Mouse (Mus musculus) thymus, adult 2 months (tissue): ENCODE data around the gene Rgl3. TPM values are rescaled to one million over a fixed set of nuclear protein-coding genes. Genes with fewer than 3 reads are reported as not detected.
A peak's percentile ranks its signal among the peaks of the same experiment; 100 is the strongest.

Experiments
- DNase-seq: peaks from one replicate; pipeline ENCODE4 v3.0.0; 2021
- H3K27ac ChIP-seq: fragments of 200-500 bp; 2 replicates; pipeline ENCODE4 v1.5.1; 2012; ENCODE audit warnings: low read length, control low read depth; ENCODE audit not compliant: control insufficient read depth, insufficient read depth
- H3K27me3 ChIP-seq: fragments of 200-500 bp; 2 replicates; pipeline ENCODE4 v1.6.1; 2012; ENCODE audit warnings: mild to moderate bottlenecking, low read length, moderate library complexity, mixed read lengths; ENCODE audit not compliant: control insufficient read depth, insufficient read depth
- H3K36me3 ChIP-seq: fragments of 200-500 bp; 2 replicates; pipeline ENCODE4 v1.6.1; 2012; ENCODE audit warnings: mild to moderate bottlenecking, low read length, moderate library complexity; ENCODE audit not compliant: control insufficient read depth, insufficient read depth
- H3K4me1 ChIP-seq: fragments of 200-500 bp; replicated peaks from 2 replicates; pipeline ENCODE4 v1.6.1; 2012; ENCODE audit warnings: low read length; ENCODE audit not compliant: control insufficient read depth, insufficient read depth
- H3K4me3 ChIP-seq: fragments of 200-500 bp; 2 replicates; pipeline ENCODE4 v1.5.1; 2012; ENCODE audit warnings: mild to moderate bottlenecking, low read length, control low read depth, moderate library complexity; ENCODE audit not compliant: control insufficient read depth, insufficient read depth
- CTCF ChIP-seq: fragments of 200-500 bp; IDR thresholded peaks from 2 replicates; pipeline ENCODE4 v1.5.1; 2012; ENCODE audit warnings: mild to moderate bottlenecking, control low read depth, low read length, moderate library complexity, borderline replicate concordance; ENCODE audit not compliant: control insufficient read depth, poor library complexity, insufficient read depth; ENCODE audit errors: extremely low read depth
- POLR2A ChIP-seq: fragments of 200-500 bp; IDR thresholded peaks from 2 replicates; pipeline ENCODE4 v1.6.1; 2012; ENCODE audit warnings: mild to moderate bottlenecking, low read length, control low read depth, moderate library complexity; ENCODE audit not compliant: control insufficient read depth, poor library complexity, insufficient read depth; ENCODE audit errors: extremely low read depth
- WGBS: fragments of 180-500 bp; shearing (Covaris S2); methylation state at CpG from one replicate; pipeline ENCODE4 v1.1.7; 2018; 5-methylcytosine and 5-hydroxymethylcytosine counted together
- polyA plus RNA-seq: library from polyadenylated mRNA; depleted of rRNA; stranded (reverse); fragments of >200 nt; gene quantifications from 2 replicates; pipeline ENCODE4 v1.2.3, GENCODE M21; 2012

The Rgl3 gene
- polyA plus RNA-seq, 1 experiment, result 9.5 TPM

- TF ChIP-seq CTCF, result no peak
- TF ChIP-seq POLR2A, result no peak
- 0 out of 2 replicates have a peak, but pooled peaks cover 3% of the 10 kb centered on the region for H3K4me1 ChIP-seq
These were observed 34.0 kb downstream of the Rgl3 start for GRCm38 (mm10) chr9:21955225-21955569.

GRCm38 (mm10) chr9:21954635-21955034 is 34.6 kb downstream of the Rgl3 start:
- WGBS, result 76% methylated on average over 3 of the region's 3 CpGs
- Histone ChIP-seq H3K27ac (no peak overlapping the region), H3K4me1 (0 out of 2 replicates have a peak, but pooled peaks cover 3% of the 10 kb centered on the region), H3K36me3 (no peaks in the 10 kb centered on the region), H3K4me3 (no peak overlapping the region), H3K27me3 (no peaks in the 10 kb centered on the region)
- TF ChIP-seq POLR2A (no peak), CTCF (no peak)
- no peak for DNase-seq

More at GRCm38 (mm10) chr9:21955225-21955569, 34.0 kb downstream of the Rgl3 start:
- no peak for DNase-seq
- no peaks in the 10 kb centered on the region for H3K27me3 ChIP-seq
- H3K27ac ChIP-seq, result peak overlapping the region; percentile 67; the same call in 1 of the 2 replicates
- no peaks in the 10 kb centered on the region for H3K36me3 ChIP-seq
- under 1% methylated on average over 18 of the region's 18 CpGs for WGBS
- peak overlapping the region; percentile 67 for H3K4me3 ChIP-seq

GRCm38 (mm10) chr9:21953600-21953999 is 35.6 kb downstream of the Rgl3 start:
- H3K27me3 ChIP-seq, result no peaks in the 10 kb centered on the region
- 22% methylated on average over 3 of the region's 3 CpGs for WGBS

GRCm38 (mm10) chr9:21951977-21952376 is 37.3 kb downstream of the Rgl3 start:
- 89% methylated on average over 3 of the region's 3 CpGs for WGBS
- DNase-seq, result no peak
- peaks cover 9% of the 10 kb centered on the region; the same call in 1 of the 2 replicates for H3K4me1 ChIP-seq
- H3K4me3 ChIP-seq, result no peak overlapping the region
- peaks cover 2% of the 10 kb centered on the region; the same call in 1 of the 2 replicates for H3K27me3 ChIP-seq
- no peak for TF ChIP-seq CTCF
- TF ChIP-seq POLR2A, result no peak
- no peak overlapping the region for H3K27ac ChIP-seq
- H3K36me3 ChIP-seq, result no peaks in the 10 kb centered on the region

More at GRCm38 (mm10) chr9:21953600-21953999, 35.6 kb downstream of the Rgl3 start:
- TF ChIP-seq CTCF, result no peak
- no peak for TF ChIP-seq POLR2A
- no peak overlapping the region for H3K4me3 ChIP-seq
- no peaks in the 10 kb centered on the region for H3K36me3 ChIP-seq
- DNase-seq, result no peak
- no peak overlapping the region for H3K27ac ChIP-seq
- H3K4me1 ChIP-seq, result 0 out of 2 replicates have a peak, but pooled peaks cover 3% of the 10 kb centered on the region

GRCm38 (mm10) chr9:21950322-21950721 is 38.9 kb downstream of the Rgl3 start:
- peaks cover 2% of the 10 kb centered on the region; the same call in 1 of the 2 replicates for H3K27me3 ChIP-seq

GRCm38 (mm10) chr9:21948790-21949189 is 40.5 kb downstream of the Rgl3 start:
- Histone ChIP-seq H3K27me3 (peaks cover 2% of the 10 kb centered on the region; the same call in 1 of the 2 replicates), H3K4me3 (no peak overlapping the region), H3K27ac (no peak overlapping the region), H3K36me3 (no peaks in the 10 kb centered on the region), H3K4me1 (peaks cover 6% of the 10 kb centered on the region; the same call in 1 of the 2 replicates)
- no peak for TF ChIP-seq POLR2A
- TF ChIP-seq CTCF, result no peak
- WGBS, result 70% methylated on average over 6 of the region's 6 CpGs
- no peak for DNase-seq

More at GRCm38 (mm10) chr9:21950322-21950721, 38.9 kb downstream of the Rgl3 start:
- DNase-seq, result peak; percentile 69
- 17% methylated on average over 11 of the region's 11 CpGs for WGBS
- Histone ChIP-seq H3K4me3 (no peak overlapping the region), H3K36me3 (no peaks in the 10 kb centered on the region), H3K4me1 (peaks cover 6% of the 10 kb centered on the region; the same call in 1 of the 2 replicates), H3K27ac (no peak overlapping the region)
- TF ChIP-seq CTCF (no peak), POLR2A (no peak)

GRCm38 (mm10) chr9:21948146-21948545 is 41.1 kb downstream of the Rgl3 start:
- Histone ChIP-seq H3K27me3 (peaks cover 2% of the 10 kb centered on the region; the same call in 1 of the 2 replicates), H3K4me3 (no peak overlapping the region), H3K27ac (no peak overlapping the region), H3K36me3 (no peaks in the 10 kb centered on the region), H3K4me1 (peaks cover 6% of the 10 kb centered on the region; the same call in 1 of the 2 replicates)
- WGBS, result 54% methylated on average over 8 of the region's 8 CpGs
- DNase-seq, result no peak
- no peak for TF ChIP-seq CTCF
- no peak for TF ChIP-seq POLR2A
